Mouse (Mus musculus) ES-E14 (cell line): ENCODE measurements around the gene Dock2.

ENCODE experiments used
- CHD2 ChIP-seq: IDR thresholded peaks from 2 replicates; pipeline ENCODE4 v1.6.1; 2014; ENCODE audit warnings: mild to moderate bottlenecking, low read depth, low read length, inconsistent platforms
- HCFC1 ChIP-seq: IDR thresholded peaks from 2 replicates; pipeline ENCODE4 v1.6.1; 2012; ENCODE audit warnings: low read length, inconsistent platforms, borderline replicate concordance; ENCODE audit not compliant: insufficient read depth
- MAFK ChIP-seq: IDR thresholded peaks from 2 replicates; pipeline ENCODE4 v1.6.1; 2014; ENCODE audit warnings: mild to moderate bottlenecking, low read depth, low read length, inconsistent platforms; ENCODE audit not compliant: insufficient read depth
- ZC3H11A ChIP-seq: IDR thresholded peaks from 2 replicates; pipeline ENCODE4 v1.6.1; 2012; ENCODE audit warnings: low read depth, mild to moderate bottlenecking, inconsistent platforms, low read length, borderline replicate concordance
- ZNF384 ChIP-seq: IDR thresholded peaks from 2 replicates; pipeline ENCODE4 v1.6.1; 2012; ENCODE audit warnings: low read depth, low read length, inconsistent platforms

- TF ChIP-seq CHD2 (no peak), MAFK (no peak), ZC3H11A (no peak), ZNF384 (no peak), HCFC1 (no peak)
These were observed 492.4 kb downstream of the Dock2 start for GRCm38 (mm10) chr11:34291304-34291703.
